In the genomic region with DNA sequence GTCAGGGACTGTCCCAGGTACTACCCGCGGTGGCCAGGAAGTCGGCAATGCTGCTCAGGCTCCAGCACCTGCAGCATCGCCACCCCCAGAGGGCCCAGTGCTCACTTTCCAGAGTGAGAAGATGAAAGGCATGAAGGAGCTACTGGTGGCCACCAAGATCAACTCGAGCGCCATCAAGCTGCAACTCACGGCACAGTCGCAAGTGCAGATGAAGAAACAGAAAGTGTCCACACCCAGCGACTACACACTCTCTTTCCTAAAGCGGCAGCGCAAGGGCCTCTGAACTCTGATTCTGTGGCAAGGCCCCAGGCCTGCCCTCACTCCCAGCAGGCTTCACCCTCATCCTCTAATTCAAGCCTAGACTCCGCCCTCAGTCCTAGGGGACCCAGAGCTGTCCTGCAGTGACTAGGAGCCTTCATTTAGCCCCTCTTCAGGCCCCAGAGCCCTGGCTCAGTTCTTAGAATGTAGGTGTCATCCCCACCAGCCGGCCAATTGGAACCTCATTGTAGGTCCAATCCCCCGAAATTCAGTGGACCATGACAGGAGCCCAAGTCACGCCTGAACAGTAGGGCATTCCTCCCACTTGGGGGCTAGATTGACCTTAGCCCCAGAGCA, we compare ENCODE assay signal across 8 mouse cellular contexts. TPM values are rescaled to one million over a fixed set of nuclear protein-coding genes. Genes with fewer than 3 reads are reported as not detected.
DNase-seq lines count a peak whose midpoint lies in the region; ATAC-seq and TF ChIP-seq lines count a peak whose summit lies in the region.

No protein-coding gene starts in this region.

- no peaks in the 10 kb centered on the region for H3K9me3 ChIP-seq in CH12.LX (replicated peaks; ENCODE audit: low read length)
- H3K9me3 ChIP-seq in limb, embryonic 14.5 days (ENCODE audit: control insufficient read depth, low read length): no peaks in the 10 kb centered on the region
- H3K9me3 ChIP-seq in midbrain, embryonic 16.5 days (replicated peaks; ENCODE audit: control insufficient read depth, low read length, poor library complexity, severe bottlenecking): no peaks in the 10 kb centered on the region

- TF ChIP-seq RAD21 in CH12.LX (IDR thresholded peaks at IDR 0.05; ENCODE audit: low read depth, low read length): peak; percentile 54

- H3K27me3 ChIP-seq in CH12.LX (replicated peaks): no peaks in the 10 kb centered on the region
- H3K27me3 ChIP-seq in limb, embryonic 14.5 days (ENCODE audit: control insufficient read depth, insufficient read depth, low read length): no peaks in the 10 kb centered on the region
- no peaks in the 10 kb centered on the region for H3K27me3 ChIP-seq in midbrain, embryonic 16.5 days (ENCODE audit: control insufficient read depth, insufficient read depth, low read depth, low read length)

- DNase-seq in CH12.LX (ENCODE audit: extremely low read depth): peak; percentile 91
- DNase-seq in ZHBTc4 (ENCODE audit: low read depth, low spot score): peak; percentile 75
- peak; percentile 55 for DNase-seq in heart, postnatal 4 days
- no peak for DNase-seq in limb, embryonic 14.5 days (ENCODE audit: low spot score)
- peak; percentile 84 for DNase-seq in thymus, postnatal 4 days
- no peak for DNase-seq in frontal cortex, postnatal 10 days (ENCODE audit: low spot score in 2 of 2)
- DNase-seq in layer of hippocampus, postnatal 25 days (ENCODE audit: extremely low spot score in 1 of 2, low spot score in 1 of 2): no peak

- peaks cover 30% of the 10 kb centered on the region for H3K79me2 ChIP-seq in CH12.LX (replicated peaks; ENCODE audit: control insufficient read depth, extremely low read depth, insufficient read depth, poor library complexity, severe bottlenecking)

- TF ChIP-seq CTCF in CH12.LX (conservative IDR thresholded peaks at IDR 0.05 in 1 of 2, IDR thresholded peaks at IDR 0.05 in 1 of 2; ENCODE audit: low read depth in 2 of 2, low read length in 2 of 2): peak in 1 of 2 experiments; percentile 77; a peak in 2 of 4 replicates

- TF ChIP-seq EP300 in CH12.LX (IDR thresholded peaks at IDR 0.05; ENCODE audit: low read length): peak; percentile 41; the same call in 1 of the 2 replicates

- peak overlapping the region; percentile 99 for H3K27ac ChIP-seq in CH12.LX (ENCODE audit: insufficient read depth, low read depth)
- no peak overlapping the region for H3K27ac ChIP-seq in limb, embryonic 14.5 days (replicated peaks; ENCODE audit: low read depth, low read length)
- H3K27ac ChIP-seq in midbrain, embryonic 16.5 days (ENCODE audit: low read length): no peak overlapping the region; the same call in 1 of the 2 replicates

- H3K4me2 ChIP-seq in CH12.LX (ENCODE audit: insufficient read depth, low read depth, poor library complexity, severe bottlenecking): peak overlapping the region; percentile 75
- no peak overlapping the region for H3K4me2 ChIP-seq in limb, embryonic 14.5 days (replicated peaks; ENCODE audit: low read depth, low read length, severe bottlenecking)
- H3K4me2 ChIP-seq in midbrain, embryonic 16.5 days (ENCODE audit: low read length): peak overlapping the region; percentile 77

- no peak for ATAC-seq in limb, embryonic 14.5 days (ENCODE audit: low FRiP score, low read depth)
- no peak for ATAC-seq in midbrain, embryonic 16.5 days

- peak overlapping the region; percentile 79 for H3K9ac ChIP-seq in CH12.LX (ENCODE audit: insufficient read depth, low read depth)
- no peak overlapping the region for H3K9ac ChIP-seq in limb, embryonic 14.5 days (ENCODE audit: low read depth, low read length, severe bottlenecking)
- H3K9ac ChIP-seq in midbrain, embryonic 16.5 days (ENCODE audit: low read depth, low read length): no peak overlapping the region

- peak overlapping the region; percentile 42 to 61 (median 55) for H3K4me3 ChIP-seq in CH12.LX (replicated peaks in 1 of 3; ENCODE audit: low read depth in 2 of 3, low read length in 2 of 3, poor library complexity in 1 of 3)
- 0 out of 2 replicates have a peak overlapping the region, but pooled peaks have one; percentile 69 for H3K4me3 ChIP-seq in limb, embryonic 14.5 days (replicated peaks; ENCODE audit: low read length)
- no peak overlapping the region for H3K4me3 ChIP-seq in midbrain, embryonic 16.5 days (ENCODE audit: low read depth, low read length)

- WGBS in limb, embryonic 14.5 days: 74% methylated on average over 15 of the region's 15 CpGs
- 66% methylated on average over 15 of the region's 15 CpGs for WGBS in midbrain, embryonic 16.5 days

- peaks cover 37 to 65% of the 10 kb centered on the region in 2 experiments for H3K4me1 ChIP-seq in CH12.LX (ENCODE audit: control insufficient read depth in 1 of 2, insufficient read depth in 2 of 2)
- peaks cover 17% of the 10 kb centered on the region for H3K4me1 ChIP-seq in limb, embryonic 14.5 days (ENCODE audit: control insufficient read depth, insufficient read depth, low read length)
- H3K4me1 ChIP-seq in midbrain, embryonic 16.5 days (ENCODE audit: control insufficient read depth, insufficient read depth, low read length): peaks cover 31% of the 10 kb centered on the region

- TF ChIP-seq POLR2A in CH12.LX (IDR thresholded peaks at IDR 0.05; ENCODE audit: low read depth, low read length): no peak; the same call in 1 of the 2 replicates
- no peak for TF ChIP-seq POLR2A in limb, embryonic 14.5 days (IDR thresholded peaks at IDR 0.05; ENCODE audit: borderline replicate concordance, extremely low read depth, insufficient read depth, insufficient read length)

- in situ Hi-C loops in CH12.LX (cut with MboI; ENCODE audit: low pct_ligation_motif_present, low pct_unique_long_range_greater_than_20kb, low sequenced_read_pairs): no loop called here

- dilution Hi-C loops in CH12.LX (cut with MboI; ENCODE audit: extremely low pct_ligation_motif_present, extremely low pct_unique_long_range_greater_than_20kb, low sequenced_read_pairs): no loop called here

- H3K36me3 ChIP-seq in CH12.LX (replicated peaks in 1 of 2; ENCODE audit: control insufficient read depth in 1 of 2, insufficient read depth in 1 of 2, low read length in 1 of 2): peaks cover 47 to 61% of the 10 kb centered on the region in 2 experiments
- H3K36me3 ChIP-seq in limb, embryonic 14.5 days (ENCODE audit: control insufficient read depth, insufficient read depth, low read length): peaks cover 54% of the 10 kb centered on the region
- peaks cover 36% of the 10 kb centered on the region for H3K36me3 ChIP-seq in midbrain, embryonic 16.5 days (ENCODE audit: control insufficient read depth, insufficient read depth, low read length)

TF ChIP-seq in CH12.LX, 34 proteins besides CTCF, POLR2A, EP300 and RAD21 (continues in another document):
- TF ChIP-seq UBTF (IDR thresholded peaks at IDR 0.05; ENCODE audit: low read depth, low read length) (no peak; the same call in 1 of the 2 replicates), PAX5 (IDR thresholded peaks at IDR 0.05; ENCODE audit: low read length) (no peak), MAX (IDR thresholded peaks at IDR 0.05; ENCODE audit: low read length) (0 out of 2 replicates have a peak, but pooled peaks have one; percentile 34), TBP (conservative IDR thresholded peaks at IDR 0.05; ENCODE audit: low read depth, low read length) (no peak)

RNA-seq across cellular contexts. Expression of gene Map4k2, which starts 0.9 kb away (rescaled TPM):
- 77.6 and 95.2 TPM in 2 replicates for total RNA-seq in CH12.LX (2012; rRNA removed)
- 55.5 and 56.7 TPM in 2 replicates for total RNA-seq in CH12.LX (2014; rRNA removed)
- 119 and 127 TPM in 2 replicates for polyA plus RNA-seq in CH12.LX (2012; ENCODE audit: insufficient read length, low read depth)
- 10 to 100 TPM; 37.5 to 42.8 TPM for total RNA-seq in heart, postnatal 4 days (2021)
- polyA plus RNA-seq in limb, embryonic 14.5 days (2012; rRNA removed): 90.4 and 122 TPM in 2 replicates
- 8.8 and 10.5 TPM in 2 replicates for polyA plus RNA-seq in limb, embryonic 14.5 days (2014; fragmentation: Nextera tagmentation; extraction: Ambion mirVana)
- polyA plus RNA-seq in midbrain, embryonic 16.5 days (2015; fragmentation: Nextera tagmentation; extraction: Ambion mirVana): 19.0 and 20.1 TPM in 2 replicates
- total RNA-seq in layer of hippocampus, postnatal 25 days (2021): 10 to 100 TPM; 66.3 to 78.4 TPM

RNA-seq across cellular contexts. Expression of gene Men1, which starts 5.2 kb away (rescaled TPM):
- total RNA-seq in CH12.LX (2012; rRNA removed): 42.9 and 43.0 TPM in 2 replicates
- 23.5 and 24.9 TPM in 2 replicates for total RNA-seq in CH12.LX (2014; rRNA removed)
- polyA plus RNA-seq in CH12.LX (2012; ENCODE audit: insufficient read length, low read depth): 50.7 and 67.8 TPM in 2 replicates
- 10 to 100 TPM; 16.6 to 18.5 TPM for total RNA-seq in heart, postnatal 4 days (2021)
- polyA plus RNA-seq in limb, embryonic 14.5 days (2012; rRNA removed): 102 and 117 TPM in 2 replicates
- polyA plus RNA-seq in limb, embryonic 14.5 days (2014; fragmentation: Nextera tagmentation; extraction: Ambion mirVana): 60.4 and 65.6 TPM in 2 replicates
- 71.4 and 74.8 TPM in 2 replicates for polyA plus RNA-seq in midbrain, embryonic 16.5 days (2015; fragmentation: Nextera tagmentation; extraction: Ambion mirVana)
- total RNA-seq in layer of hippocampus, postnatal 25 days (2021): 10 to 100 TPM; 63.3 to 64.8 TPM

RNA-seq across cellular contexts. Expression of gene Sf1, which starts 23.5 kb away (rescaled TPM):
- total RNA-seq in CH12.LX (2012; rRNA removed): 70.4 and 83.2 TPM in 2 replicates
- 54.5 and 64.7 TPM in 2 replicates for total RNA-seq in CH12.LX (2014; rRNA removed)
- polyA plus RNA-seq in CH12.LX (2012; ENCODE audit: insufficient read length, low read depth): 229 and 251 TPM in 2 replicates
- total RNA-seq in heart, postnatal 4 days (2021): 100 to 1,000 TPM; 181 to 188 TPM
- polyA plus RNA-seq in limb, embryonic 14.5 days (2012; rRNA removed): 252 and 276 TPM in 2 replicates
- polyA plus RNA-seq in limb, embryonic 14.5 days (2014; fragmentation: Nextera tagmentation; extraction: Ambion mirVana): 149 and 159 TPM in 2 replicates
- polyA plus RNA-seq in midbrain, embryonic 16.5 days (2015; fragmentation: Nextera tagmentation; extraction: Ambion mirVana): 95.9 and 99.5 TPM in 2 replicates
- total RNA-seq in layer of hippocampus, postnatal 25 days (2021): 100 to 1,000 TPM; 180 to 215 TPM

RNA-seq across cellular contexts. Expression of gene Cdc42bpg, which starts 33.7 kb away (rescaled TPM):
- 4.1 and 4.2 TPM in 2 replicates for total RNA-seq in CH12.LX (2012; rRNA removed)
- total RNA-seq in CH12.LX (2014; rRNA removed): 0.65 and 0.79 TPM in 2 replicates
- 2.3 and 2.6 TPM in 2 replicates for polyA plus RNA-seq in CH12.LX (2012; ENCODE audit: insufficient read length, low read depth)
- 1 to 10 TPM; 8.2 to 10.0 TPM for total RNA-seq in heart, postnatal 4 days (2021)
- 15.2 and 17.0 TPM in 2 replicates for polyA plus RNA-seq in limb, embryonic 14.5 days (2012; rRNA removed)
- polyA plus RNA-seq in limb, embryonic 14.5 days (2014; fragmentation: Nextera tagmentation; extraction: Ambion mirVana): 1.4 and 2.0 TPM in 2 replicates
- polyA plus RNA-seq in midbrain, embryonic 16.5 days (2015; fragmentation: Nextera tagmentation; extraction: Ambion mirVana): 0.34 and 0.35 TPM in 2 replicates
- 1 to 10 TPM; 3.9 to 4.6 TPM for total RNA-seq in layer of hippocampus, postnatal 25 days (2021)

RNA-seq across cellular contexts. Expression of gene Pygm, which starts 44.2 kb away (rescaled TPM):
- total RNA-seq in CH12.LX (2012; rRNA removed): 0.47 and 0.63 TPM in 2 replicates
- 0.32 and 0.92 TPM in 2 replicates for total RNA-seq in CH12.LX (2014; rRNA removed)
- 1.2 and 2.0 TPM in 2 replicates for polyA plus RNA-seq in CH12.LX (2012; ENCODE audit: insufficient read length, low read depth)
- total RNA-seq in heart, postnatal 4 days (2021): 100 to 1,000 TPM; 455 to 466 TPM
- polyA plus RNA-seq in limb, embryonic 14.5 days (2012; rRNA removed): 20.5 and 23.9 TPM in 2 replicates
- 17.3 and 22.8 TPM in 2 replicates for polyA plus RNA-seq in limb, embryonic 14.5 days (2014; fragmentation: Nextera tagmentation; extraction: Ambion mirVana)
- polyA plus RNA-seq in midbrain, embryonic 16.5 days (2015; fragmentation: Nextera tagmentation; extraction: Ambion mirVana): 7.3 and 7.5 TPM in 2 replicates
- total RNA-seq in layer of hippocampus, postnatal 25 days (2021): 10 to 100 TPM; 26.6 to 32.3 TPM

Comparison
In these comparisons a context has a peak if more than half of its experiments do, and no peak if none do; other contexts are left out.
1. DNase-seq: peak in CH12.LX (single experiment), ZHBTc4 (single experiment), heart, postnatal 4 days (single experiment) and thymus, postnatal 4 days (single experiment); none in limb, embryonic 14.5 days (single experiment), frontal cortex, postnatal 10 days (0 of 2) and layer of hippocampus, postnatal 25 days (0 of 2).